Mouse (Mus musculus): ENCODE data around the gene Csmd2. TPM values are rescaled to one million over a fixed set of nuclear protein-coding genes. Genes with fewer than 3 reads are reported as not detected.

The Csmd2 gene
- polyA plus RNA-seq, 1 experiment from 2014 or later, result 1.9 TPM

- Histone ChIP-seq H3K4me1 (replicated peaks; ENCODE audit: control insufficient read depth, insufficient read depth, low read length) (no peaks in the 10 kb centered on the region; the same call in none of the 2 replicates), H3K9me3 (ENCODE audit: control insufficient read depth, low read length) (no peaks in the 10 kb centered on the region), H3K4me3 (ENCODE audit: low read depth, low read length) (no peak overlapping the region), H3K4me2 (replicated peaks; ENCODE audit: low read depth, low read length) (no peak overlapping the region), H3K9ac (ENCODE audit: low read depth, low read length) (no peak overlapping the region), H3K36me3 (ENCODE audit: control insufficient read depth, insufficient read depth, low read length) (no peaks in the 10 kb centered on the region), H3K27ac (ENCODE audit: low read depth, low read length) (no peak overlapping the region), H3K27me3 (ENCODE audit: control insufficient read depth, insufficient read depth, low read length) (no peaks in the 10 kb centered on the region)
- DNase-seq (ENCODE audit: low spot score), result peak; percentile 52
- peak; percentile 90 for ATAC-seq (ENCODE audit: low FRiP score)
- 49% methylated on average over 7 of the region's 7 CpGs for WGBS
Measured at GRCm38 (mm10) chr4:128419988-128420617, 432.4 kb downstream of the Csmd2 start.

DNA sequence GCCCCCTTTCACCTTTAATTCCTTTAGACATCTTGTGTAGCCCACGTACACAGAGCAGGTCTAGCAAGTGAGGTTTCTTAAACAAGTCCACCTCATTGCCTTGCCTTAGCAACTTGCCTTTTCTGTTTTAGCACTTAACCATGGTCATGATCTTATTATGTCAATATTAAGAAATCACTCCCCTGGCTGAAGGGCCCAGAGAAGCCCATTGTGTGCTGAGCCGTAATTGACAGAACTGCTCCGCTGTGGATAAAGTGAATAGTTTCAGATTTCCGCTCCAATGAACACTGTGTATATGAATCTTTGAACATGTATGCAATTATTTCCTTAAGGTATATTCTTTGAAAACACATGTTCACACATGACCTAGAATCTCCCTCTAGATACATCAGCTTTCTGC is 434.8 kb downstream of the Csmd2 start:
- no peak overlapping the region for H3K4me3 ChIP-seq (ENCODE audit: low read depth, low read length)
- no peaks in the 10 kb centered on the region; the same call in none of the 2 replicates for H3K4me1 ChIP-seq (replicated peaks; ENCODE audit: control insufficient read depth, insufficient read depth, low read length)
- H3K36me3 ChIP-seq (ENCODE audit: control insufficient read depth, insufficient read depth, low read length), result no peaks in the 10 kb centered on the region
- WGBS, result 55% methylated on average over 4 of the region's 4 CpGs
- no peak overlapping the region for H3K4me2 ChIP-seq (replicated peaks; ENCODE audit: low read depth, low read length)
- H3K9me3 ChIP-seq (ENCODE audit: control insufficient read depth, low read length), result no peaks in the 10 kb centered on the region
- ATAC-seq (ENCODE audit: low FRiP score) (no peak), DNase-seq (ENCODE audit: low spot score) (peak; percentile 15)
- peak overlapping the region; percentile 48; the same call in 1 of the 2 replicates for H3K27ac ChIP-seq (ENCODE audit: low read depth, low read length)
- H3K27me3 ChIP-seq (ENCODE audit: control insufficient read depth, insufficient read depth, low read length), result no peaks in the 10 kb centered on the region
- H3K9ac ChIP-seq (ENCODE audit: low read depth, low read length), result no peak overlapping the region

DNA sequence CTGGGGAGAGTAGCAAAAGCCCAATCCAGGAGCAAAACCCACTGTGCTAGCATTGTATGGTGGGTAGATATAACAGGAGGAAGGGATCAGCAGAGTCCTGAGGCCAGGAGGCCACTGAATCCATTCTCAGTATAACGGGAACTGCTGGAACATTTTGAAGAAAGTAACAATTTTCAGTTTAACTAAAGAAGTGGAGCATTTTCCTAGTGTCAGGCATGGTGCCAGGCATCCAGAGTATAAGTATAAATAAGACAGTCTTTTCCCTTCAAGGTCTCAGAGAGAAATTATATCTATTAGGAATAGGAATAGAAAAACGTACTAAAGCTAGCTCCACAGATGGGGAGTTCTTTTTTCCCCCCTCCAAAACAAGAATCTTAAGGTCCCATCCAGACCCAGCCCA is 437.7 kb downstream of the Csmd2 start:
- DNase-seq (ENCODE audit: low spot score) (no peak), ATAC-seq (ENCODE audit: low FRiP score) (no peak)
- H3K36me3 ChIP-seq (ENCODE audit: control insufficient read depth, insufficient read depth, low read length), result no peaks in the 10 kb centered on the region
- no peak overlapping the region for H3K27ac ChIP-seq (ENCODE audit: low read depth, low read length)
- no peak overlapping the region for H3K4me2 ChIP-seq (replicated peaks; ENCODE audit: low read depth, low read length)
- no peaks in the 10 kb centered on the region; the same call in 1 of the 2 replicates for H3K4me1 ChIP-seq (replicated peaks; ENCODE audit: control insufficient read depth, insufficient read depth, low read length)
- 78% methylated on average over 2 of the region's 2 CpGs for WGBS
- no peak overlapping the region for H3K9ac ChIP-seq (ENCODE audit: low read depth, low read length)
- no peaks in the 10 kb centered on the region for H3K9me3 ChIP-seq (ENCODE audit: control insufficient read depth, low read length)
- H3K4me3 ChIP-seq (ENCODE audit: low read depth, low read length), result no peak overlapping the region
- no peaks in the 10 kb centered on the region for H3K27me3 ChIP-seq (ENCODE audit: control insufficient read depth, insufficient read depth, low read length)

- WGBS, result 89% methylated on average over 14 of the region's 14 CpGs
Measured at GRCm38 (mm10) chr4:128427261-128428030, 439.8 kb downstream of the Csmd2 start.

GRCm38 (mm10) chr4:128428303-128429107 is 440.8 kb downstream of the Csmd2 start:
- Histone ChIP-seq H3K9ac (ENCODE audit: low read depth, low read length) (no peak overlapping the region), H3K4me2 (replicated peaks; ENCODE audit: low read depth, low read length) (no peak overlapping the region), H3K36me3 (ENCODE audit: control insufficient read depth, insufficient read depth, low read length) (no peaks in the 10 kb centered on the region), H3K4me1 (replicated peaks; ENCODE audit: control insufficient read depth, insufficient read depth, low read length) (no peaks in the 10 kb centered on the region), H3K4me3 (ENCODE audit: low read depth, low read length) (no peak overlapping the region), H3K27ac (ENCODE audit: low read depth, low read length) (no peak overlapping the region), H3K27me3 (ENCODE audit: control insufficient read depth, insufficient read depth, low read length) (no peaks in the 10 kb centered on the region), H3K9me3 (ENCODE audit: control insufficient read depth, low read length) (no peaks in the 10 kb centered on the region)
- ATAC-seq (ENCODE audit: low FRiP score), result peak; percentile 59; the same call in 1 of the 2 replicates
- DNase-seq (ENCODE audit: low spot score), result peak; percentile 54
- 66% methylated on average over 18 of the region's 18 CpGs for WGBS

More at GRCm38 (mm10) chr4:128427261-128428030, 439.8 kb downstream of the Csmd2 start:
- H3K4me3 ChIP-seq (ENCODE audit: low read depth, low read length), result no peak overlapping the region
- no peak for ATAC-seq (ENCODE audit: low FRiP score)
- DNase-seq (ENCODE audit: low spot score), result no peak
- H3K36me3 ChIP-seq (ENCODE audit: control insufficient read depth, insufficient read depth, low read length), result no peaks in the 10 kb centered on the region
- H3K9me3 ChIP-seq (ENCODE audit: control insufficient read depth, low read length), result no peaks in the 10 kb centered on the region
- H3K27me3 ChIP-seq (ENCODE audit: control insufficient read depth, insufficient read depth, low read length), result no peaks in the 10 kb centered on the region
- H3K9ac ChIP-seq (ENCODE audit: low read depth, low read length), result no peak overlapping the region
- H3K4me2 ChIP-seq (replicated peaks; ENCODE audit: low read depth, low read length), result no peak overlapping the region
- no peaks in the 10 kb centered on the region; the same call in 1 of the 2 replicates for H3K4me1 ChIP-seq (replicated peaks; ENCODE audit: control insufficient read depth, insufficient read depth, low read length)
- no peak overlapping the region for H3K27ac ChIP-seq (ENCODE audit: low read depth, low read length)

DNA sequence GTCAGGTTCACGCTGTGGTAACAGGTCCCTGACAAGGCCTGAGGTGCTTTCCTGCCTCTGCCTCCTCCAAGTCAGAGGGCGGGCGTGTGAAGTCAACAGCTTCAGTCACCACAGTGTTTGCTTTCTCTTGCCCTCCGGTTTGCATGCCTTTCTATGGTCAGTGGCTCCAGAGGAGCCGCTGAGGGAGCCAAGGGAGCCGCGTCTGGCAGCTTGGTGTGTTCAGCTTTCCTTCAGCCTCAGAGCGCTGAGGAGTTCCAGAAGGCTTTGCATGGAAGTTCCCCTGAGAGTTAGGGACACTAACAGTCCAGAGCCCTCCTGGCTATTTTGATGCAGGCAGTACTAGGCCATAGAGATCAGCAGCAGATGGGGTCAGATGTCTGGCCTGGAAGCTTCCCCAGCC is 441.9 kb downstream of the Csmd2 start:
- no peaks in the 10 kb centered on the region for H3K9me3 ChIP-seq (ENCODE audit: control insufficient read depth, low read length)
- H3K4me3 ChIP-seq (ENCODE audit: low read depth, low read length), result no peak overlapping the region
- H3K27me3 ChIP-seq (ENCODE audit: control insufficient read depth, insufficient read depth, low read length), result no peaks in the 10 kb centered on the region
- no peak for DNase-seq (ENCODE audit: low spot score)
- H3K4me2 ChIP-seq (replicated peaks; ENCODE audit: low read depth, low read length), result no peak overlapping the region
- H3K27ac ChIP-seq (ENCODE audit: low read depth, low read length), result no peak overlapping the region
- H3K9ac ChIP-seq (ENCODE audit: low read depth, low read length), result no peak overlapping the region
- H3K36me3 ChIP-seq (ENCODE audit: control insufficient read depth, insufficient read depth, low read length), result no peaks in the 10 kb centered on the region
- ATAC-seq (ENCODE audit: low FRiP score), result no peak
- no peaks in the 10 kb centered on the region for H3K4me1 ChIP-seq (replicated peaks; ENCODE audit: control insufficient read depth, insufficient read depth, low read length)
- 85% methylated on average over 8 of the region's 8 CpGs for WGBS

- Histone ChIP-seq H3K36me3 (ENCODE audit: control insufficient read depth, insufficient read depth, low read length) (no peaks in the 10 kb centered on the region), H3K4me3 (ENCODE audit: low read depth, low read length) (no peak overlapping the region), H3K9ac (ENCODE audit: low read depth, low read length) (no peak overlapping the region), H3K4me2 (replicated peaks; ENCODE audit: low read depth, low read length) (no peak overlapping the region), H3K27me3 (ENCODE audit: control insufficient read depth, insufficient read depth, low read length) (no peaks in the 10 kb centered on the region), H3K27ac (ENCODE audit: low read depth, low read length) (no peak overlapping the region), H3K9me3 (ENCODE audit: control insufficient read depth, low read length) (no peaks in the 10 kb centered on the region), H3K4me1 (replicated peaks; ENCODE audit: control insufficient read depth, insufficient read depth, low read length) (no peaks in the 10 kb centered on the region; the same call in 1 of the 2 replicates)
- DNase-seq (ENCODE audit: low spot score) (no peak), ATAC-seq (ENCODE audit: low FRiP score) (no peak)
- 87% methylated on average over 6 of the region's 6 CpGs for WGBS
Measured at GRCm38 (mm10) chr4:128440550-128440949, 452.9 kb downstream of the Csmd2 start.

DNA sequence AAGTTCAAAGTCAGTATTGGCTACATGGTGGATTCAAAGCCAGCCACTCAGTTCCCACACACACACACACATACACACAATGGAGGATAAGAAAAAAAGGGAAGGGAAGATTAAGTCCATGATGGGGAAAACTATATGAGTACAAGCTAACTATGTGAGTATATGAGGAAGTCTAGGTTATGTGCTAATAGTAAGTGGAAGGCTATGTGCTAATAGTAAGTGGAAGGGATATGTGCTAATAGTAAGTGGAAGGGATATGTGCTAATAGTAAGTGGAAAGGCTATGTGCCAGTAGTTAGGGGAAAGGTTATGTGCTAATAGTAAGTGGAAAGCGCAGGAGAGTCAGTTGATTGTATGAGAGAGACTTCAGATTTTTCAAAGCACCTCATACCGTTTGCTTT is 453.6 kb downstream of the Csmd2 start:
- Histone ChIP-seq H3K27ac (ENCODE audit: low read depth, low read length) (no peak overlapping the region), H3K4me3 (ENCODE audit: low read depth, low read length) (no peak overlapping the region), H3K27me3 (ENCODE audit: control insufficient read depth, insufficient read depth, low read length) (no peaks in the 10 kb centered on the region), H3K9me3 (ENCODE audit: control insufficient read depth, low read length) (no peaks in the 10 kb centered on the region), H3K4me2 (replicated peaks; ENCODE audit: low read depth, low read length) (no peak overlapping the region), H3K9ac (ENCODE audit: low read depth, low read length) (no peak overlapping the region), H3K4me1 (replicated peaks; ENCODE audit: control insufficient read depth, insufficient read depth, low read length) (no peaks in the 10 kb centered on the region; the same call in 1 of the 2 replicates), H3K36me3 (ENCODE audit: control insufficient read depth, insufficient read depth, low read length) (no peaks in the 10 kb centered on the region)
- DNase-seq (ENCODE audit: low spot score), result no peak
- no peak for ATAC-seq (ENCODE audit: low FRiP score)
- WGBS, result 92% methylated on average over 2 of the region's 2 CpGs
